8 mouse cellular contexts compared by ENCODE assay signal in the genomic region with DNA sequence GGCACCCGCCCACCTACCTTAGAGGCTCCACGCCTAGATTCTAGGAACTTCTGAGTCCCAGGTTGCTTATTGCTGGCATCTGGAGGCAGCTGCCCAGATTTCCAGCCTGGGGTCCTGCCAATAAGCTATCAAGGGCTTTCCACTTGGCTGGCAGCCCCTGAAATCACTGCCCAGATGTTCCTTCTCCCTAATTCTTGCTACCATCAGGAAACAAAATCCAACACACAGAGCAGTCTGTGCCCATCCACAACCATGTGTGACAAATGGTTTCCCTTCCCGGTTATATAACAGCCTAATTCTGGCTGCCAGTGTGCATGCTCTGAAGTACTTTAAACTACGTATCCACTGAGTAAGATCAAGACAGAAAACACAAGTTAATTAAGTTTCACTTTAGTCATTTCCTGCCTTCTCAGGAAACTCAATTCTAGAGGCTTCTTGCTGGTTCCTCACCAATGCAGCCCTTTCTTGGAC. TPM values are rescaled to one million over a fixed set of nuclear protein-coding genes. Genes with fewer than 3 reads are reported as not detected.
A peak's percentile ranks its signal among the peaks of the same experiment; 100 is the strongest.
DNase-seq lines count a peak whose midpoint lies in the region; ATAC-seq and TF ChIP-seq lines count a peak whose summit lies in the region.

No protein-coding gene starts in this region.

- H3K4me2 ChIP-seq in intestine, postnatal 0 days (replicated peaks; ENCODE audit: low read depth): no peak overlapping the region
- H3K4me2 ChIP-seq in intestine, embryonic 15.5 days (replicated peaks): no peak overlapping the region
- no peak overlapping the region for H3K4me2 ChIP-seq in liver, embryonic 11.5 days

- ATAC-seq in intestine, postnatal 0 days: no peak
- no peak for ATAC-seq in intestine, embryonic 15.5 days
- no peak for ATAC-seq in liver, embryonic 11.5 days (replicated peaks; ENCODE audit: low FRiP score)

- WGBS in intestine, postnatal 0 days: 66% methylated on average over 4 of the region's 4 CpGs
- 78% methylated on average over 4 of the region's 4 CpGs for WGBS in intestine, embryonic 15.5 days
- WGBS in liver, embryonic 11.5 days: 82% methylated on average over 4 of the region's 4 CpGs

- no peaks in the 10 kb centered on the region for H3K36me3 ChIP-seq in intestine, postnatal 0 days (ENCODE audit: control insufficient read depth, insufficient read depth)
- no peaks in the 10 kb centered on the region for H3K36me3 ChIP-seq in intestine, embryonic 15.5 days
- no peaks in the 10 kb centered on the region for H3K36me3 ChIP-seq in liver, embryonic 11.5 days (ENCODE audit: control insufficient read depth, insufficient read depth, low read length)

- H3K27ac ChIP-seq in intestine, postnatal 0 days (ENCODE audit: low read depth, low read length): peak overlapping the region; percentile 93
- H3K27ac ChIP-seq in intestine, embryonic 15.5 days: no peak overlapping the region
- H3K27ac ChIP-seq in liver, embryonic 11.5 days (ENCODE audit: low read depth, low read length): no peak overlapping the region

- no peak for TF ChIP-seq CTCF in intestine, postnatal 0 days (IDR thresholded peaks at IDR 0.05; ENCODE audit: low read depth)

- H3K4me1 ChIP-seq in intestine, postnatal 0 days (replicated peaks; ENCODE audit: control insufficient read depth, insufficient read depth, low read length): peaks cover 13% of the 10 kb centered on the region
- peaks cover 18% of the 10 kb centered on the region for H3K4me1 ChIP-seq in intestine, embryonic 15.5 days (replicated peaks)
- H3K4me1 ChIP-seq in liver, embryonic 11.5 days (replicated peaks; ENCODE audit: control insufficient read depth, insufficient read depth, low read length): no peaks in the 10 kb centered on the region

- no peaks in the 10 kb centered on the region for H3K9me3 ChIP-seq in intestine, postnatal 0 days (ENCODE audit: control insufficient read depth)
- H3K9me3 ChIP-seq in intestine, embryonic 15.5 days: no peaks in the 10 kb centered on the region
- no peaks in the 10 kb centered on the region for H3K9me3 ChIP-seq in liver, embryonic 11.5 days (ENCODE audit: control insufficient read depth, low read length)

- DNase-seq in CD4-positive, CD25-positive, alpha-beta regulatory T cell, adult 2 months (ENCODE audit: low read depth, low spot score): peak; percentile 83
- peak; percentile 26 for DNase-seq in adrenal gland, postnatal 25 days
- DNase-seq in layer of hippocampus, postnatal 25 days (ENCODE audit: extremely low spot score in 1 of 2, low spot score in 1 of 2): peak; percentile 44
- no peak for DNase-seq in thymus, postnatal 14 days
- no peak for DNase-seq in lung, adult 18-20 months
- no peak for DNase-seq in liver, embryonic 11.5 days (ENCODE audit: low spot score)

- no peak overlapping the region for H3K9ac ChIP-seq in intestine, postnatal 0 days (ENCODE audit: low read depth, low read length)
- H3K9ac ChIP-seq in intestine, embryonic 15.5 days: no peak overlapping the region
- H3K9ac ChIP-seq in liver, embryonic 11.5 days (ENCODE audit: low read depth, low read length): no peak overlapping the region

- no peaks in the 10 kb centered on the region for H3K27me3 ChIP-seq in intestine, postnatal 0 days (replicated peaks; ENCODE audit: control insufficient read depth, insufficient read depth, low read length)
- H3K27me3 ChIP-seq in intestine, embryonic 15.5 days (replicated peaks): no peaks in the 10 kb centered on the region
- H3K27me3 ChIP-seq in liver, embryonic 11.5 days (replicated peaks; ENCODE audit: control insufficient read depth, insufficient read depth, low read length): no peaks in the 10 kb centered on the region

- H3K4me3 ChIP-seq in intestine, postnatal 0 days (ENCODE audit: low read depth, low read length): no peak overlapping the region
- H3K4me3 ChIP-seq in intestine, embryonic 15.5 days (replicated peaks): no peak overlapping the region
- no peak overlapping the region for H3K4me3 ChIP-seq in liver, embryonic 11.5 days (ENCODE audit: low read depth, low read length)

RNA-seq across cellular contexts. Expression of gene Kdm7a, which starts 34.9 kb away (rescaled TPM):
- polyA plus RNA-seq in intestine, postnatal 0 days (2015; fragmentation: Nextera tagmentation; extraction: Ambion mirVana): 2.3 and 2.9 TPM in 2 replicates
- polyA plus RNA-seq in intestine, embryonic 15.5 days (2015; fragmentation: Nextera tagmentation; extraction: Ambion mirVana): 4.9 and 5.1 TPM in 2 replicates
- 19.6 and 23.4 TPM in 2 replicates for total RNA-seq in adrenal gland, postnatal 25 days (2021)
- total RNA-seq in layer of hippocampus, postnatal 25 days (2021): 10 to 100 TPM; 45.2 to 45.7 TPM
- polyA plus RNA-seq in liver, embryonic 11.5 days (2014; fragmentation: Nextera tagmentation; extraction: Ambion mirVana): 7.3 and 8.5 TPM in 2 replicates

Comparison
In these comparisons a context has a peak if more than half of its experiments do, and no peak if none do; other contexts are left out.
1. DNase-seq: peak in CD4-positive, CD25-positive, alpha-beta regulatory T cell, adult 2 months (single experiment), adrenal gland, postnatal 25 days (single experiment) and layer of hippocampus, postnatal 25 days (2 of 2); none in thymus, postnatal 14 days (single experiment), lung, adult 18-20 months (0 of 2) and liver, embryonic 11.5 days (single experiment).